Mouse (Mus musculus) forebrain, postnatal 0 days (tissue): ENCODE results near the gene Mavs. TPM values are rescaled to one million over a fixed set of nuclear protein-coding genes. Genes with fewer than 3 reads are reported as not detected.

ENCODE experiments used
- ATAC-seq: fragments of 200-750 bp; cut with Nextera tagmentation; 2 replicates; pipeline ENCODE4 v1.8.0; 2017; ENCODE audit warnings: mild to moderate bottlenecking, moderate library complexity
- DNase-seq: peaks from one replicate; pipeline ENCODE4 v3.0.0-alpha.2; 2015
- H3K27ac ChIP-seq: fragments of 300-500 bp; sonication (generic); 2 replicates; pipeline ENCODE4 v1.5.1; 2014; ENCODE audit warnings: low read depth, mild to moderate bottlenecking, antibody characterized with exemption, low read length, moderate library complexity, mixed read lengths
- H3K27me3 ChIP-seq: fragments of 300-500 bp; sonication (generic); 2 replicates; pipeline ENCODE4 v1.6.1; 2014; ENCODE audit warnings: mild to moderate bottlenecking, low read length, mixed read lengths; ENCODE audit not compliant: insufficient read depth
- H3K36me3 ChIP-seq: fragments of 300-500 bp; sonication (generic); 2 replicates; pipeline ENCODE4 v1.6.1; 2014; ENCODE audit warnings: mild to moderate bottlenecking, moderate library complexity; ENCODE audit not compliant: insufficient read depth
- H3K4me1 ChIP-seq: fragments of 300-500 bp; sonication (generic); 2 replicates; pipeline ENCODE4 v1.6.1; 2014; ENCODE audit warnings: antibody characterized with exemption; ENCODE audit not compliant: insufficient read depth
- H3K4me2 ChIP-seq: fragments of 300-500 bp; sonication (generic); 2 replicates; pipeline ENCODE4 v1.6.1; 2014; ENCODE audit warnings: low read depth, mild to moderate bottlenecking, moderate library complexity
- H3K4me3 ChIP-seq: fragments of 300-500 bp; sonication (generic); 2 replicates; pipeline ENCODE4 v1.5.1; 2014; ENCODE audit warnings: low read depth, low read length, mixed read lengths
- H3K9ac ChIP-seq: fragments of 300-500 bp; sonication (generic); 2 replicates; pipeline ENCODE4 v1.6.1; 2014; ENCODE audit warnings: mild to moderate bottlenecking
- H3K9me3 ChIP-seq: fragments of 300-500 bp; sonication (generic); 2 replicates; pipeline ENCODE4 v1.6.1; 2016; ENCODE audit warnings: low read length
- CTCF ChIP-seq: sonication (generic); IDR thresholded peaks from 2 replicates; pipeline ENCODE4 v1.5.1; 2016; ENCODE audit warnings: antibody characterized with exemption, control low read depth, low read depth
- WGBS: fragments of 180-500 bp; shearing (Covaris S2); extraction: QIAGEN DNeasy Blood & Tissue Kit; methylation state at CpG from one replicate; pipeline ENCODE4 v1.1.7; 2014; 5-methylcytosine and 5-hydroxymethylcytosine counted together
- polyA plus RNA-seq: library from polyadenylated mRNA; unstranded; fragments of >200 nt; fragmentation: Nextera tagmentation; extraction: Ambion mirVana; gene quantifications from 2 replicates; pipeline ENCODE4 v1.2.1, GENCODE M21; 2015
- total RNA-seq: library from RNA; depleted of rRNA; stranded (reverse); fragments of >200 nt; gene quantifications from 2 replicates; pipeline ENCODE4 v1.2.3, GENCODE M21; 2014

The Mavs gene
- total and polyA plus RNA-seq, 2 experiments from 2014 or later, result 5.0 to 5.7 TPM

DNA sequence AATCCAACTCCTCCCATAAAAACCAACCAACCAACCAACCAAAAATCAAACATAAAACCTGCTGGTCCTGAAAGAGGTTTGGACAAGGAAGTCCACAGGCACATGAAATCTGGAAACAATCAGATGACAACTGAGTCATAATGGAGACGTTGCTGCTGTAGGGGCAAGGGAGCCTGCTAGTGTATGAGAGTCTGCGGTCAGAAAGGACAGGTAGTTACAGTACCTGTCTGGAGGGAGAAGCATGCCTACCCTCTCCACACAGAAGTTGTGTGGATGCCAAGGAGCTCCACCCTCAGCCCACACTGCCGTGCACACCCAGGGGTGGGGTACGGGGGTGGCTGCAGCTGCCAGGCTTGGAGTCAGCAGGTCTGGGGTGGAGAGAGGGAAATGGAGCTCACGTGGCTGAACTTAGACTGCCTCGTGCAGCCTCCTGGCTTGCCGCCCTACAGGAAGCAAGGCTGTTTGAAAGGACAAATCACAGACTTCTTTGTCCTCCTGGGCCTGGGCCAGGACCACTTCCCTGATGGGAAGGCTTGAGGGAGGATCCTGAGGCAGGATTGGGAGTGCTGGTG lies 29.4 kb upstream of the Mavs start:
- H3K36me3 ChIP-seq, result no peaks in the 10 kb centered on the region
- H3K9ac ChIP-seq, result no peak overlapping the region
- 0 out of 2 replicates have a peak, but pooled peaks cover 2% of the 10 kb centered on the region for H3K4me1 ChIP-seq
- DNase-seq, result peak; percentile 56
- 55% methylated on average over 7 of the region's 7 CpGs for WGBS
- peak; percentile 59; the same call in 1 of the 2 replicates for ATAC-seq
- H3K9me3 ChIP-seq, result no peaks in the 10 kb centered on the region
- H3K27ac ChIP-seq, result no peak overlapping the region
- no peak overlapping the region for H3K4me2 ChIP-seq
- no peak for TF ChIP-seq CTCF
- H3K27me3 ChIP-seq, result no peaks in the 10 kb centered on the region
- no peak overlapping the region for H3K4me3 ChIP-seq

DNA sequence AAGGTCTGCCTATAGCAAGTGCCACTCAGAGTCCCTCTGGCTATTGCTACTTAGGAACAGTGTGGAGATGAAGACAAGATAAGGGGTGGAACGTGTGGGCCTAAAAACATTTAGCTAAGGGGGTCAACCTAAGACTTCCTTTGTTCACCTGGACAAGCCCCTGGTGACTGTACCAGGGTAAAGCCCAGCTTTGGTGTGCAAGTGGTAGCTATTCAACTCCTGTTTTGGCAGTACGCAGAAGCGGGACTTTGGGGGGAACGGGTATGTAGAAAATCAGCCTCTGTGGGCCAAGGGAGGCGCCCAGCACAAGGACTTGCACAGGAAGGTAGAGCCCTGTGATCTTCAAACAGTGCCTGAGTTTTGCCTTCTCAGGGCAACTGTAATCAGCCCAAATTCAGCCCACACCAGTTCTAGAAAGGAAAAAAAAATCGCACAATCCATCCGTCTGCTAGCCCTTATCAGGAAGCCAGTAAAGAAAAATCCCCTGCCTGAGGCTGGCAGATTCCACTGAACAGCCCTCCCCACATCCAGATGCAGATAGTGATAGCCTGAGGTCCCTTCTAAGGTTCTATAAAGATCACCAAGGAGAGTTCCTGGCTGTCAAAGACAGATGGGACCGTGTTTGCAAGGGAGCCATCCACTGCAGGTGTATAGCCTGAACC lies 28.2 kb upstream of the Mavs start:
- DNase-seq (no peak), ATAC-seq (no peak)
- no peak overlapping the region for H3K27ac ChIP-seq
- 0 out of 2 replicates have a peak, but pooled peaks cover 3% of the 10 kb centered on the region for H3K4me1 ChIP-seq
- no peak for TF ChIP-seq CTCF
- H3K9ac ChIP-seq, result no peak overlapping the region
- no peaks in the 10 kb centered on the region for H3K27me3 ChIP-seq
- H3K36me3 ChIP-seq, result no peaks in the 10 kb centered on the region
- WGBS, result 91% methylated on average over 8 of the region's 8 CpGs
- H3K4me3 ChIP-seq, result no peak overlapping the region
- H3K4me2 ChIP-seq, result no peak overlapping the region
- H3K9me3 ChIP-seq, result no peaks in the 10 kb centered on the region

DNA sequence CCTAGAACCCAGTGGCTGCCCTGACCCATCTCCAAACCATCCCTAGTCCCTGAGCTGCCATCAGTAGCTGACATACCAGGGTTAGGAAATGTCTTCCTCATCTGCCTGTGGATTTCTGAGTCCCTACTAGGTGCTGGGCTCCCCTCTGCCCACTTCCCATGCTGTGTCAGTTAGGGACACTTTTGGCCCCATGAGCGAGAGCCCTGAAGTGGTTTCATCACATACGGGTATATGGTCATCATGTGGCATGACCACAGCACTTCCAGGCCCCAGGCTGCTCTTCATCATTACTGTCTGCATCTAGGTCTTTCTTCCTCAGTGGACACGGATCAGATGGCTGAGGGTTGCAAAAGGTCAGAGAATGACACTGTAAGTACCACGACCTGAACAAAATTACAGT lies 27.1 kb upstream of the Mavs start, which contains the start of gene Ap5s1:
Ap5s1 (plus strand) TSS at position 301 of the 400 bp plus-strand sequence.
- DNase-seq (no peak), ATAC-seq (no peak)
- H3K27ac ChIP-seq, result no peak within 1 kb of the TSS
- H3K9ac ChIP-seq, result no peak within 1 kb of the TSS
- 82% methylated on average over 4 of the region's 4 CpGs for WGBS
- H3K9me3 ChIP-seq, result no peaks in the 10 kb centered on the region
- H3K4me1 ChIP-seq, result 0 out of 2 replicates have a peak, but pooled peaks cover 9% of the 10 kb centered on the region
- H3K4me2 ChIP-seq, result no peak within 1 kb of the TSS
- no peak within 1 kb of the TSS for H3K4me3 ChIP-seq
- H3K36me3 ChIP-seq, result no peaks in the 10 kb centered on the region
- no peaks in the 10 kb centered on the region for H3K27me3 ChIP-seq
- TF ChIP-seq CTCF, result no peak

DNA sequence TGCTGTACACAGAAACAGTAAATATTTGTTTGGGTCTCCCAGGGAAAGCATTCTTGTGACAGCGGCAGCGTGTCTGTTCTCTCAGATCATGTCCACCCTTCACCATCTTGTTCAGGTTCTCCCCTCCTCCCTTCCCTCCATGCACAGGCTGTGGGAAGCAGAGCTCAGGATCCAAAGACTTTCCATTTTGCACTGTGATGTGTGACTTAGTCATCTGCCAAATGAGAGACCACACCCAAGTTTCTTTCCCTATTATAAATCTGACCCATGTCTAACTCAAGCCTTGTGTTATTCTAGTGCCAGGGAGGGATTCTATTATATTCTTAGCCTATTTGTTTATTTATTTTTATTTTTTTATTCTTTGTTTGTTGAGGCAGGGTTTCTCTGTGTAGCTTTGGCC lies 25.5 kb upstream of the Mavs start:
- Histone ChIP-seq H3K4me3 (no peak overlapping the region), H3K36me3 (peaks cover 7% of the 10 kb centered on the region; the same call in 1 of the 2 replicates), H3K27me3 (no peaks in the 10 kb centered on the region), H3K9me3 (no peaks in the 10 kb centered on the region), H3K9ac (no peak overlapping the region), H3K27ac (no peak overlapping the region), H3K4me1 (0 out of 2 replicates have a peak, but pooled peaks cover 9% of the 10 kb centered on the region), H3K4me2 (no peak overlapping the region)
- 97% methylated on average over 2 of the region's 2 CpGs for WGBS
- ATAC-seq, result no peak
- DNase-seq, result no peak
- TF ChIP-seq CTCF, result no peak

DNA sequence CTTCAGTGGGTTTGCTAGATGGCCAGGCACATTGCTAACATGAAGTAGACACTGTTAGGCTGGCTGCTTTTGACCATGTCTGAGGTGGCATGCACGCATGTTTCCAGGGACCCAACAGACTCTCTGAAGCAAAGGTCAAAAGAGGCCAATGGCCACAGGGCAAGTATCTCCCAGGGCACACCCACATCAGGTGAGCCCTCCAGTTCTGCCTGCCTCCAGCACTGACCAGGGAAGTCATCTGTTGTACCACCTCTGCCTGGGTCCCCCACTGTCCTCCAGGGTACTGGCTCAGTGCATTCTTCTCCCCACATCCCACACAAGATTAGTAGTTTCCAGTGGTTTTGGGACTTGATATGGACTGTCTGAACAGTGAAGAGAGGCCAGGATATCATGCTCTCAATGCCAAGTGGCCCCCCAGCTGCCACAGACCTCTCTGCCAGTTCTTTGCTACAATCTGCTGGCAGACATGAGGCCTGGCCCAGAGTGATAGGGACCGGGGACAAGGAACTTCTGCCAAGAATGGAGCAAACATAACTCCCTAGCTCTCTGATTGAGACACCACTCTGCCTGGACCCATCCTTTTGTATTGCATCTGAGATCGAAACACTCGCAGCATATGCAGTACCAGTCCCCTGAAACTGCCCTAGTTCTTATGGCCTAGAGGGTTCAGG lies 24.6 kb upstream of the Mavs start:
- Histone ChIP-seq H3K9ac (peak overlapping the region; percentile 69), H3K36me3 (peaks cover 7% of the 10 kb centered on the region; the same call in 1 of the 2 replicates), H3K27me3 (no peaks in the 10 kb centered on the region), H3K4me2 (peak overlapping the region; percentile 64), H3K4me1 (0 out of 2 replicates have a peak, but pooled peaks cover 9% of the 10 kb centered on the region), H3K4me3 (peak overlapping the region; percentile 58; the same call in 1 of the 2 replicates), H3K9me3 (no peaks in the 10 kb centered on the region), H3K27ac (peak overlapping the region; percentile 84)
- whole genome bisulfite sequencing, result 72% methylated on average over 4 of the region's 4 CpGs
- peak; percentile 1 for ATAC-seq
- DNase-seq, result no peak
- TF ChIP-seq CTCF, result no peak

DNA sequence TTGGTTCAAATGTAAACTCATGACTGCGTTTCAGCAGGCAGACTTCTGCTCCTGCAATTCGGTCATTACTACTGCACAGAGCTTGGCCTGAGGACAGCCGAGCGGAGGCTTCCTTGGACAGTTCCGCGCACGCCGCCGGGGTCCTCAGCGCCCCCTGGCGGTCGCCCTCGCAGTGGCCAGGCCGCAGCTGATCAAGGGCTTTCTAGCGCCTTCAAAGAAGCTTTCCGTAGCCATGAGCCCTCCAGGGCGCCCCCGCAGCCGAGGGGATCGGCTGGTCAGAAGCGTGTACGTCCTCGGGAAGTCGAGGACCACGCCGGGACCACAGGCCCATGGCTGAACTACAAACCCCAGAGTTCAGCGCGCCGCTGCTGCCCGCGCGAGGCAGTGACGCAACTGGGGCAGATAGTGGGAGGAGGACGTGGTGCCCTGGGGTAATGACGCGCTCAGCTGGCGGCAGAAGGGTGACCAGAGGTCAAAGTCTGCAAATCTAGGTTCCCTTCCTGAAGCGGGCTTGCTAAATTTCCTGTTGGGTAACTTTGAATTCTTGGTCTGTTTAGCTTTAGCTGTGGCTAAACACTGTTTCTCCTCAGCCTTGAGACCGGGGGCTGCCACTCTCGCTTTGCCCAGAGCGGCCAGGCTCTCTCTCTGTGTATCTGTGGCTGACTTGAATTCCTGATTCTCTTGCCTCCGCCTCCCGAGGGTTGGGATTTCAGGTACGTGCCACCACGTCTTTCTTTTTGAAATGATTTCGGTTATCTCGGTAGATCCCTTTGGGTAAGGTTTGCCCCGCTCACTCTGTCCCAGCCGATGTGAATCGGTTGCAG lies 23.7 kb upstream of the Mavs start:
- DNase-seq (peak; percentile 95), ATAC-seq (peak; percentile 98)
- WGBS, result under 1% methylated on average over 50 of the region's 50 CpGs
- Histone ChIP-seq H3K27me3 (no peaks in the 10 kb centered on the region), H3K9ac (peak overlapping the region; percentile 69), H3K36me3 (peaks cover 11% of the 10 kb centered on the region; the same call in 1 of the 2 replicates), H3K4me2 (peak overlapping the region; percentile 64), H3K4me3 (peak overlapping the region; percentile 58), H3K4me1 (0 out of 2 replicates have a peak, but pooled peaks cover 9% of the 10 kb centered on the region), H3K27ac (peak overlapping the region; percentile 84), H3K9me3 (no peaks in the 10 kb centered on the region)
- peak; percentile 99 for TF ChIP-seq CTCF
